Comparison of ENCODE assay signal across 9 mouse cellular contexts in the genomic region with DNA sequence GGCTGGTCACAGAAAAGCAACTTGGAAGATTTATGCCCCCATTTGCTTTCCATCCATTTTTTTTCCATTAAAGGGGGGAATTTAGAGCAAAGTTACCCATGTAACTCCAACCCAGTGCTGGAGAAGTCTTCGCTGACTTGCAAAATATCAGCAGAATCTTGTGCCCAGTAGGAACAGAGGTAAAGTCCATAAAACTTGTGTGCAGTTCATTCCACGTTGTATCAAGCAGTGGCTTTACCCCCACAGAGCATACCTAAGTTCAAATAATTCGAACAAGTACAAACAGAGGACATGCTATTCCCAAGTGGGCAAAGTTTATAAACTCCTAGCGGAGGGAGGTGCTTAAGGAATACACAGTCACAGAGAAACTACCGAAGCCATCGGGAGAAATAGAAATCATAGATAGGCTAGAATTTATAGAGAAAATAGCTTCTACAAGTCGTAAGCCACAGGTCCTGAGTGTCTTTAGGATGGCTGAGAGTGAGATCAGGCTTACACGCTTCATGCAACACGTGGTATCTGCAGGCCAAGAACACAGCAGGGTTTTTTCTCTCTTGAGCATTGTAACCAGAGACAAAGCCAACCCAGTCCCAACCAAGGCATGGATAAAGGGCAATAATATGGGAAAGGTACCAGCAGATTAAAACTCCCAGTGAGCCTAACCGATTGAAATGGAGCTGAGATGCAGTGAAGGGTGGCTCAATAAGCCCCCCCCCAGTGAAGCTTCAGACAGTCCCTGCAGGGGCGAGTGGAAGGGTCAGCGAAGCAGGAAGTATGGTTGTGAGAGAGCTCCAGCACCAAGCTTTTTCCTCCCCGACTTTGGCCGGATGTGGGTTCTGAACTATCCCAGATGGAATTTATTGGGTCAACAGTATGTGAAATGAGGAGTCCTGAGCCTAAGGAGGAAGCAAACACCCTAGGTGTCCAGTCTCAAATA.
DNase-seq lines count a peak whose midpoint lies in the region; ATAC-seq lines count a peak whose summit lies in the region.
"Had no signal": no experiment of that assay in that cellular context is flagged by ENCODE, and none has a peak within 500 bp of the region (broad histone marks: within the 10 kb centered on the region; RNA-seq: fewer than 3 reads in every experiment).

No protein-coding gene starts in this region.

- WGBS in kidney, embryonic 14.5 days: 57% methylated on average over 14 of the region's 14 CpGs
- 78% methylated on average over 14 of the region's 14 CpGs for WGBS in stomach, embryonic 16.5 days

- H3K4me3 ChIP-seq in kidney, embryonic 14.5 days (ENCODE audit: low read length): no peak overlapping the region
- no peak overlapping the region for H3K4me3 ChIP-seq in stomach, embryonic 16.5 days (replicated peaks; ENCODE audit: low read length)
- H3K4me3 ChIP-seq: erythroblast, embryonic 14.5 days had no signal

- no peaks in the 10 kb centered on the region for H3K36me3 ChIP-seq in kidney, embryonic 14.5 days (ENCODE audit: control insufficient read depth, insufficient read depth, low read length)
- H3K36me3 ChIP-seq in stomach, embryonic 16.5 days (ENCODE audit: control insufficient read depth, insufficient read depth, low read length): no peaks in the 10 kb centered on the region

- no peak overlapping the region for H3K9ac ChIP-seq in kidney, embryonic 14.5 days (ENCODE audit: low read depth, low read length)
- H3K9ac ChIP-seq in stomach, embryonic 16.5 days (ENCODE audit: low read length): no peak overlapping the region

- peak; percentile 58; the same call in 1 of the 2 replicates for ATAC-seq in kidney, embryonic 14.5 days (ENCODE audit: low FRiP score, low TSS enrichment)
- ATAC-seq in stomach, embryonic 16.5 days (ENCODE audit: insufficient read depth, low FRiP score): no peak

- peak; percentile 60 for DNase-seq in heart, adult 11 months
- no peak for DNase-seq in heart, postnatal 36 days
- peak; percentile 12 for DNase-seq in retina, postnatal 1 day
- no peak for DNase-seq in retina, embryonic 14.5 days (ENCODE audit: low spot score)
- no peak for DNase-seq in thymus, postnatal 25 days
- DNase-seq in left cerebral cortex, postnatal 25 days (ENCODE audit: low spot score in 2 of 2): no peak

- intact Hi-C loops in heart, postnatal 36 days (cut with DNase I): no loop called here
- intact Hi-C loops in left cerebral cortex, postnatal 25 days (cut with DNase I): no loop called here

- no peaks in the 10 kb centered on the region for H3K9me3 ChIP-seq in kidney, embryonic 14.5 days (ENCODE audit: control insufficient read depth, low read length)
- no peaks in the 10 kb centered on the region for H3K9me3 ChIP-seq in stomach, embryonic 16.5 days (replicated peaks; ENCODE audit: control insufficient read depth, low read length)

- peak overlapping the region; percentile 63; the same call in 1 of the 2 replicates for H3K27ac ChIP-seq in kidney, embryonic 14.5 days (ENCODE audit: low read depth, low read length)
- H3K27ac ChIP-seq in stomach, embryonic 16.5 days (ENCODE audit: low read length): 0 out of 2 replicates have a peak overlapping the region, but pooled peaks have one; percentile 30

- no peak overlapping the region for H3K4me2 ChIP-seq in kidney, embryonic 14.5 days (replicated peaks; ENCODE audit: low read depth, low read length)
- no peak overlapping the region for H3K4me2 ChIP-seq in stomach, embryonic 16.5 days (ENCODE audit: low read depth, low read length)

- H3K4me1 ChIP-seq in kidney, embryonic 14.5 days (ENCODE audit: control insufficient read depth, insufficient read depth, low read length): peaks cover 14% of the 10 kb centered on the region
- H3K4me1 ChIP-seq in stomach, embryonic 16.5 days (ENCODE audit: control insufficient read depth, insufficient read depth, low read length): peaks cover 3% of the 10 kb centered on the region; the same call in 1 of the 2 replicates

- H3K27me3 ChIP-seq in kidney, embryonic 14.5 days (ENCODE audit: control insufficient read depth, insufficient read depth, low read length): no peaks in the 10 kb centered on the region
- no peaks in the 10 kb centered on the region for H3K27me3 ChIP-seq in stomach, embryonic 16.5 days (ENCODE audit: control insufficient read depth, insufficient read depth, low read length)

Comparison
In these comparisons a context has a peak if more than half of its experiments do, and no peak if none do; other contexts are left out.
1. DNase-seq: peak in heart, adult 11 months (single experiment) and retina, postnatal 1 day (single experiment); none in heart, postnatal 36 days (0 of 2), retina, embryonic 14.5 days (single experiment), thymus, postnatal 25 days (single experiment) and left cerebral cortex, postnatal 25 days (0 of 2).